Mouse (Mus musculus): ENCODE results near the gene Gm6367.
"Not testable (repeated sequence)": the region's sequence is repeated elsewhere in the genome, so short reads cannot be mapped to it uniquely, and the experiment has no call there.

Gene Gm6367

GRCm38 (mm10) chr5:94988326-94988725, at the start of gene Gm6367:
Gene Gm6367 (plus strand): TSS chr5:94988626.
- not testable (repeated sequence) for DNase-seq
